Mouse (Mus musculus): ENCODE results near the gene Sox2. TPM values are rescaled to one million over a fixed set of nuclear protein-coding genes. Genes with fewer than 3 reads are reported as not detected.

Sox2 gene
- polyA plus RNA-seq, 1 experiment from 2014 or later: 0.24 TPM

- peaks cover 13% of the 10 kb centered on the region for H3K4me1 ChIP-seq (ENCODE audit: control insufficient read depth, insufficient read depth, low read length)
- H3K27ac ChIP-seq (ENCODE audit: low read length): no peak overlapping the region
- peak overlapping the region; percentile 23 for H3K4me3 ChIP-seq (ENCODE audit: low read length)
- WGBS: under 1% methylated on average over 53 of the region's 53 CpGs
- H3K9me3 ChIP-seq (ENCODE audit: control insufficient read depth, low read length): no peaks in the 10 kb centered on the region
- ATAC-seq: no peak
- H3K9ac ChIP-seq (ENCODE audit: low read depth, low read length): no peak overlapping the region
- H3K36me3 ChIP-seq (ENCODE audit: control insufficient read depth, insufficient read depth, low read length): no peaks in the 10 kb centered on the region
- H3K4me2 ChIP-seq (ENCODE audit: low read depth, low read length): peak overlapping the region; percentile 52; the same call in 1 of the 2 replicates
- H3K27me3 ChIP-seq (replicated peaks; ENCODE audit: control insufficient read depth, insufficient read depth, low read length): peaks cover 84% of the 10 kb centered on the region
These were observed 12.8 kb downstream of the Sox2 start for GRCm38 (mm10) chr3:34662712-34663655.

DNA sequence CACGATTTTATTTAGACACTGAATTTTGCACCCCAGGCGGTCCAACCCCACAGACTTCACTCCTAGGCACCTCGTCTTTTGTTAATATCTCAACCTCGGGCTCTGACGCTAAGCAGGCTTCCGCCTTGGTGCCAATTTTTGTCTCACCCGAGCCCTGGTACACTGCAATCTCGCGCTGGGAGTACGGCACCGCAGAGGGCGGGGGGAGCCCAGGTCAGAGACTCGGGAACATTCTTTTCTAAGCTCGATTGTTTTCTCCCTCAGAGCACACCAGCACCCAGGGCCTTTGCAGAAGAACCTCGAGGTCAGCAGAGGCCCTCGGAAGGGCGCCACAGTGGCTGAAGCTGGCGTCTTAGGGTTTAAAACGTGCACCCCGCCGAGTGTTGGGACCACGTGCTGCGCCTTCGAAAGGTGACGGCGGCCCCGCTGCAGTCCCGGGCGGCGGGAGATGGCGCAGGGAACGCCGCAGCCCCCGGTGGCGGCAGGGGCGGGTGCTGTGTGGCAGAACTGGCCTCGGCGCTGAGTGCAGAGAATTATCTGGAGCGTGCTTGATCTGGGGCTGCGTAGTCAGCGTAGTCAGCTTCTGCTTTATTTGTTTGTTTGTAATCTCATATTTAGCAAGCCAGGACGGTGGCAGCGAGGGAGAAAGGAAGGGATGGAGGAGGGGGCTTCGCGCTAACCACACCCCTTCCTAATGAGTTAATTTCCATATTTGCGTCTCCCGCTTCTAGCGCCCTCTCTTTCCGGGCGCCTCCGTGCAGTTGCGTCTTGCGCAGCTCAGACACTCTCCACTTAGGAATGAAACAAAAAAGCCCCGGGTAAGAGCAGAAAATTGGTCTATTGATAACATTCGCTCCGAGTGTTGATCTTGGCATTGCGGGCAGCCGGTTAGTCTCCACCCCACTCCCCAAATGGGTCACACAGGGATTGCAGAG lies 13.8 kb downstream of the Sox2 start:
- H3K27me3 ChIP-seq (replicated peaks; ENCODE audit: control insufficient read depth, insufficient read depth, low read length): peaks cover 82% of the 10 kb centered on the region
- H3K36me3 ChIP-seq (ENCODE audit: control insufficient read depth, insufficient read depth, low read length): no peaks in the 10 kb centered on the region
- peak overlapping the region; percentile 38 for H3K4me3 ChIP-seq (ENCODE audit: low read length)
- peak; percentile 52; the same call in 1 of the 2 replicates for ATAC-seq
- no peak overlapping the region for H3K27ac ChIP-seq (ENCODE audit: low read length)
- no peaks in the 10 kb centered on the region for H3K9me3 ChIP-seq (ENCODE audit: control insufficient read depth, low read length)
- WGBS: under 1% methylated on average over 58 of the region's 58 CpGs
- no peak overlapping the region for H3K9ac ChIP-seq (ENCODE audit: low read depth, low read length)
- peak overlapping the region; percentile 52 for H3K4me2 ChIP-seq (ENCODE audit: low read depth, low read length)
- peaks cover 13% of the 10 kb centered on the region for H3K4me1 ChIP-seq (ENCODE audit: control insufficient read depth, insufficient read depth, low read length)

- Histone ChIP-seq H3K27me3 (replicated peaks; ENCODE audit: control insufficient read depth, insufficient read depth, low read length) (peaks cover 82% of the 10 kb centered on the region), H3K27ac (ENCODE audit: low read length) (no peak overlapping the region), H3K9ac (ENCODE audit: low read depth, low read length) (no peak overlapping the region)
These were observed 14.7 kb downstream of the Sox2 start for GRCm38 (mm10) chr3:34664636-34665531.

GRCm38 (mm10) chr3:34665751-34666665 lies 15.8 kb downstream of the Sox2 start:
- Histone ChIP-seq H3K27ac (ENCODE audit: low read length) (no peak overlapping the region), H3K9ac (ENCODE audit: low read depth, low read length) (no peak overlapping the region), H3K36me3 (ENCODE audit: control insufficient read depth, insufficient read depth, low read length) (no peaks in the 10 kb centered on the region), H3K27me3 (replicated peaks; ENCODE audit: control insufficient read depth, insufficient read depth, low read length) (peaks cover 75% of the 10 kb centered on the region), H3K4me2 (ENCODE audit: low read depth, low read length) (no peak overlapping the region), H3K4me1 (ENCODE audit: control insufficient read depth, insufficient read depth, low read length) (peaks cover 13% of the 10 kb centered on the region), H3K4me3 (ENCODE audit: low read length) (no peak overlapping the region), H3K9me3 (ENCODE audit: control insufficient read depth, low read length) (no peaks in the 10 kb centered on the region)
- no peak for ATAC-seq
- 6% methylated on average over 10 of the region's 10 CpGs for whole genome bisulfite sequencing

More at GRCm38 (mm10) chr3:34664636-34665531, 14.7 kb downstream of the Sox2 start:
- Histone ChIP-seq H3K4me2 (ENCODE audit: low read depth, low read length) (peak overlapping the region; percentile 52), H3K9me3 (ENCODE audit: control insufficient read depth, low read length) (no peaks in the 10 kb centered on the region), H3K4me3 (ENCODE audit: low read length) (peak overlapping the region; percentile 38), H3K4me1 (ENCODE audit: control insufficient read depth, insufficient read depth, low read length) (peaks cover 13% of the 10 kb centered on the region), H3K36me3 (ENCODE audit: control insufficient read depth, insufficient read depth, low read length) (no peaks in the 10 kb centered on the region)
- WGBS: 2% methylated on average over 31 of the region's 31 CpGs
- no peak for ATAC-seq

GRCm38 (mm10) chr3:34667180-34667579 lies 17.0 kb downstream of the Sox2 start:
- Histone ChIP-seq H3K27ac (ENCODE audit: low read length) (no peak overlapping the region), H3K4me1 (ENCODE audit: control insufficient read depth, insufficient read depth, low read length) (peaks cover 13% of the 10 kb centered on the region), H3K27me3 (replicated peaks; ENCODE audit: control insufficient read depth, insufficient read depth, low read length) (peaks cover 68% of the 10 kb centered on the region), H3K36me3 (ENCODE audit: control insufficient read depth, insufficient read depth, low read length) (no peaks in the 10 kb centered on the region), H3K9ac (ENCODE audit: low read depth, low read length) (no peak overlapping the region), H3K4me3 (ENCODE audit: low read length) (no peak overlapping the region), H3K9me3 (ENCODE audit: control insufficient read depth, low read length) (no peaks in the 10 kb centered on the region), H3K4me2 (ENCODE audit: low read depth, low read length) (no peak overlapping the region)
- 40% methylated on average over 2 of the region's 2 CpGs for WGBS
- ATAC-seq: no peak

DNA sequence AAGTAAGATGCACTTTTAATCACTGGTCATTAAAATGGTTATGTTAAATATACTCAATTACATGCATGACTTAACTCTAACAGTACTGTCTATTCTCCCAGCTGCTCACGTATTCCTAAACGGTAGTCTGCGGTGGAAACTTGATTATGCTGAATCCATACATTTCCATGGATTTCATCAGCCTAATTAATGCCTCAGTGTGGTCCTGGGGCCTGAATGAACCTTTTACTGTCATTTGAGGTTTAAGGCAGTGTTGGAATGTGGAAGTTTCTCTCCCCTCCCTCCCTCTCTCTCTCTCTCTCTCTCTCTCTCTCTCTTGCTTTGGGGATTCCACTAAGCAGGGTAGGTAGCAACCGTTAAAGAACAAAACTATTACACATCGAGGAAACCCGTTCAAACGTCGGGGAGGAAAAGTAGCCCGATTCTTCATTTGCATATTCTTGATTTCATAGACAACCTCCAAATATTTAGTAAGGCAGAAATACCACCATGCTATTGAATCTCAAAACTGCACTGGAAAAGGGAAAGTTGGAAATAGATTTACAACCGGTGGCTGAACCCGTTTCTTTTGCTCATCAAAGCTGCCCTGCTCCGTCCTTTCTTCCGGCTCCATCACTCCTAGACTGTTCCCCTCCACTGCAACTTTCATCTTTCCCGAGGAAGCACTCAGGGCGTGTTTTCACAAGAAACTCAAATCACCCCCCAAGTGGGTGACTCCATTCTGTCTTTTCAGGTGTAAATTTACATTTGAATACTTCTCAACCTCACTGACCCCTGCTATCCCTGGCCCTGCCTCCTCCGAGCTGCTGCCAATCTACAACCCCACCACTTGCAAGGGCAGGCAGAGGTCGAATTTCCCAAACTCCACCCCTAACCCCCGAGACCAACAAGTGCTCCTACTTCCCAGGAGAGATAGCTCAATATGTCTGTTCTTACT lies 17.9 kb downstream of the Sox2 start:
- Histone ChIP-seq H3K9ac (ENCODE audit: low read depth, low read length) (no peak overlapping the region), H3K36me3 (ENCODE audit: control insufficient read depth, insufficient read depth, low read length) (no peaks in the 10 kb centered on the region), H3K27me3 (replicated peaks; ENCODE audit: control insufficient read depth, insufficient read depth, low read length) (peaks cover 68% of the 10 kb centered on the region), H3K9me3 (ENCODE audit: control insufficient read depth, low read length) (no peaks in the 10 kb centered on the region), H3K4me2 (ENCODE audit: low read depth, low read length) (no peak overlapping the region), H3K27ac (ENCODE audit: low read length) (no peak overlapping the region), H3K4me1 (ENCODE audit: control insufficient read depth, insufficient read depth, low read length) (peaks cover 13% of the 10 kb centered on the region), H3K4me3 (ENCODE audit: low read length) (no peak overlapping the region)
- WGBS: 10% methylated on average over 18 of the region's 18 CpGs
- ATAC-seq: no peak

- no peak overlapping the region for H3K9ac ChIP-seq (ENCODE audit: low read depth, low read length)
- H3K4me2 ChIP-seq (ENCODE audit: low read depth, low read length): no peak overlapping the region
- no peak overlapping the region for H3K27ac ChIP-seq (ENCODE audit: low read length)
- H3K4me3 ChIP-seq (ENCODE audit: low read length): no peak overlapping the region
- H3K4me1 ChIP-seq (ENCODE audit: control insufficient read depth, insufficient read depth, low read length): no peaks in the 10 kb centered on the region
- H3K9me3 ChIP-seq (ENCODE audit: control insufficient read depth, low read length): no peaks in the 10 kb centered on the region
- ATAC-seq: no peak
- peaks cover 45% of the 10 kb centered on the region for H3K27me3 ChIP-seq (replicated peaks; ENCODE audit: control insufficient read depth, insufficient read depth, low read length)
- WGBS: 15% methylated on average over 15 of the region's 15 CpGs
- no peaks in the 10 kb centered on the region for H3K36me3 ChIP-seq (ENCODE audit: control insufficient read depth, insufficient read depth, low read length)
These were observed 20.9 kb downstream of the Sox2 start for GRCm38 (mm10) chr3:34671024-34671660.

All from intestine, embryonic 16.5 days (tissue).